Mouse (Mus musculus) thymus, adult 2 months (tissue): ENCODE measurements around the gene Gm37240. TPM values are rescaled to one million over a fixed set of nuclear protein-coding genes. Genes with fewer than 3 reads are reported as not detected.

Source experiments
- DNase-seq: peaks from one replicate; pipeline ENCODE4 v3.0.0; 2021
- H3K27ac ChIP-seq: fragments of 200-500 bp; 2 replicates; pipeline ENCODE4 v1.5.1; 2012; ENCODE audit warnings: low read length, control low read depth; ENCODE audit not compliant: control insufficient read depth, insufficient read depth
- H3K27me3 ChIP-seq: fragments of 200-500 bp; 2 replicates; pipeline ENCODE4 v1.6.1; 2012; ENCODE audit warnings: mild to moderate bottlenecking, low read length, moderate library complexity, mixed read lengths; ENCODE audit not compliant: control insufficient read depth, insufficient read depth
- H3K36me3 ChIP-seq: fragments of 200-500 bp; 2 replicates; pipeline ENCODE4 v1.6.1; 2012; ENCODE audit warnings: mild to moderate bottlenecking, low read length, moderate library complexity; ENCODE audit not compliant: control insufficient read depth, insufficient read depth
- H3K4me1 ChIP-seq: fragments of 200-500 bp; replicated peaks from 2 replicates; pipeline ENCODE4 v1.6.1; 2012; ENCODE audit warnings: low read length; ENCODE audit not compliant: control insufficient read depth, insufficient read depth
- H3K4me3 ChIP-seq: fragments of 200-500 bp; 2 replicates; pipeline ENCODE4 v1.5.1; 2012; ENCODE audit warnings: mild to moderate bottlenecking, low read length, control low read depth, moderate library complexity; ENCODE audit not compliant: control insufficient read depth, insufficient read depth
- CTCF ChIP-seq: fragments of 200-500 bp; IDR thresholded peaks from 2 replicates; pipeline ENCODE4 v1.5.1; 2012; ENCODE audit warnings: mild to moderate bottlenecking, control low read depth, low read length, moderate library complexity, borderline replicate concordance; ENCODE audit not compliant: control insufficient read depth, poor library complexity, insufficient read depth; ENCODE audit errors: extremely low read depth
- POLR2A ChIP-seq: fragments of 200-500 bp; IDR thresholded peaks from 2 replicates; pipeline ENCODE4 v1.6.1; 2012; ENCODE audit warnings: mild to moderate bottlenecking, low read length, control low read depth, moderate library complexity; ENCODE audit not compliant: control insufficient read depth, poor library complexity, insufficient read depth; ENCODE audit errors: extremely low read depth
- WGBS: fragments of 180-500 bp; shearing (Covaris S2); methylation state at CpG from one replicate; pipeline ENCODE4 v1.1.7; 2018; 5-methylcytosine and 5-hydroxymethylcytosine counted together
- polyA plus RNA-seq: library from polyadenylated mRNA; depleted of rRNA; stranded (reverse); fragments of >200 nt; gene quantifications from 2 replicates; pipeline ENCODE4 v1.2.3, GENCODE M21; 2012

Gene Gm37240
- polyA plus RNA-seq, 1 experiment = 7.0 TPM

- no peak for DNase-seq
- TF ChIP-seq CTCF = no peak
- TF ChIP-seq POLR2A = no peak
- Histone ChIP-seq H3K27me3 (no peaks in the 10 kb centered on the region), H3K4me3 (no peak overlapping the region), H3K27ac (no peak overlapping the region), H3K4me1 (no peaks in the 10 kb centered on the region), H3K36me3 (no peaks in the 10 kb centered on the region)
- 72% methylated on average over 8 of the region's 8 CpGs for WGBS
These were observed 576.8 kb downstream of the Gm37240 start for GRCm38 (mm10) chr3:85310401-85310989.

- Histone ChIP-seq H3K4me1 (no peaks in the 10 kb centered on the region), H3K36me3 (no peaks in the 10 kb centered on the region), H3K4me3 (no peak overlapping the region), H3K27me3 (no peaks in the 10 kb centered on the region), H3K27ac (no peak overlapping the region)
- DNase-seq = no peak
- whole genome bisulfite sequencing = 97% methylated on average over 6 of the region's 6 CpGs
- TF ChIP-seq POLR2A (no peak), CTCF (no peak)
These were observed 578.1 kb downstream of the Gm37240 start for GRCm38 (mm10) chr3:85309168-85309567.

- TF ChIP-seq POLR2A (no peak), CTCF (no peak)
- no peak for DNase-seq
- no peaks in the 10 kb centered on the region for H3K4me1 ChIP-seq
- H3K4me3 ChIP-seq = no peak overlapping the region
- 86% methylated on average over 4 of the region's 4 CpGs for WGBS
- H3K27me3 ChIP-seq = no peaks in the 10 kb centered on the region
- H3K27ac ChIP-seq = no peak overlapping the region
- H3K36me3 ChIP-seq = no peaks in the 10 kb centered on the region
These were observed 578.6 kb downstream of the Gm37240 start for GRCm38 (mm10) chr3:85308706-85309105.

GRCm38 (mm10) chr3:85301851-85302250 is 585.5 kb downstream of the Gm37240 start:
- H3K36me3 ChIP-seq = no peaks in the 10 kb centered on the region
- DNase-seq = no peak
- no peaks in the 10 kb centered on the region for H3K4me1 ChIP-seq
- no peak overlapping the region for H3K27ac ChIP-seq
- 76% methylated on average over 3 of the region's 3 CpGs for WGBS
- no peaks in the 10 kb centered on the region for H3K27me3 ChIP-seq
- TF ChIP-seq CTCF = no peak
- TF ChIP-seq POLR2A = no peak
- no peak overlapping the region for H3K4me3 ChIP-seq

GRCm38 (mm10) chr3:85301336-85301735 is 586.0 kb downstream of the Gm37240 start:
- no peak for TF ChIP-seq POLR2A
- no peak for TF ChIP-seq CTCF
- 97% methylated on average over 2 of the region's 2 CpGs for WGBS

GRCm38 (mm10) chr3:85299649-85300550 is 587.4 kb downstream of the Gm37240 start:
- H3K27ac ChIP-seq = no peak overlapping the region
- WGBS = 90% methylated on average over 18 of the region's 18 CpGs
- H3K27me3 ChIP-seq = no peaks in the 10 kb centered on the region
- no peak for DNase-seq
- H3K4me1 ChIP-seq = no peaks in the 10 kb centered on the region
- TF ChIP-seq CTCF (no peak), POLR2A (no peak)
- H3K4me3 ChIP-seq = no peak overlapping the region
- no peaks in the 10 kb centered on the region for H3K36me3 ChIP-seq

More at GRCm38 (mm10) chr3:85301336-85301735, 586.0 kb downstream of the Gm37240 start:
- no peak for DNase-seq
- Histone ChIP-seq H3K27me3 (no peaks in the 10 kb centered on the region), H3K4me3 (no peak overlapping the region), H3K4me1 (no peaks in the 10 kb centered on the region), H3K36me3 (no peaks in the 10 kb centered on the region), H3K27ac (no peak overlapping the region)

- Histone ChIP-seq H3K4me1 (no peaks in the 10 kb centered on the region), H3K27me3 (no peaks in the 10 kb centered on the region), H3K36me3 (no peaks in the 10 kb centered on the region), H3K4me3 (no peak overlapping the region), H3K27ac (no peak overlapping the region)
- WGBS = 88% methylated on average over 9 of the region's 9 CpGs
- DNase-seq = no peak
- TF ChIP-seq POLR2A (no peak), CTCF (no peak)
These were observed 592.1 kb downstream of the Gm37240 start for GRCm38 (mm10) chr3:85295229-85295628.
